Mouse (Mus musculus) ovary, postnatal 36 days (tissue): ENCODE results near the gene Socs3.

Source experiments
- DNase-seq: peaks from one replicate; pipeline ENCODE4 v3.0.0; 2022; ENCODE audit warnings: low spot score, mixed read lengths

The Socs3 gene

DNA sequence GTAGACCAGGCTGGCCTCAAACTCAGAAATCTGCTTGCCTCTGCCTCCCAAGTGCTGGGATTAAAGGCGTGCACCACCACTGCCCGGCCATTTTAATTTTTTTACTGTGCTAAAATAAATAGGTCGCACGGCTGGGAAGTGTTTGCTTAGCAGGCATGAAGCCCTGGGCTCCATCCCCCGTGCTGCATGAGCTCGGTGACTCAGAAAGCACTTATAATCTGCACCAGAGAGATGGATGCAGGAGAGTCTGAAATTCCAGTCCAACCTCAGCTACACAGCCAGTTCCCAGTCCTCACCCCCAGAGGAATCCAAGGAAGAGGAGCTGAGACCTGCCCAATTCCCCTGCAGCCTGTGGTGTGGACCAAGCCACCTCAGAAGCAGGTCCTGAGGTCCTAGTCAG is 45.4 kb downstream of the Socs3 start:
- DNase-seq, result no peak

DNA sequence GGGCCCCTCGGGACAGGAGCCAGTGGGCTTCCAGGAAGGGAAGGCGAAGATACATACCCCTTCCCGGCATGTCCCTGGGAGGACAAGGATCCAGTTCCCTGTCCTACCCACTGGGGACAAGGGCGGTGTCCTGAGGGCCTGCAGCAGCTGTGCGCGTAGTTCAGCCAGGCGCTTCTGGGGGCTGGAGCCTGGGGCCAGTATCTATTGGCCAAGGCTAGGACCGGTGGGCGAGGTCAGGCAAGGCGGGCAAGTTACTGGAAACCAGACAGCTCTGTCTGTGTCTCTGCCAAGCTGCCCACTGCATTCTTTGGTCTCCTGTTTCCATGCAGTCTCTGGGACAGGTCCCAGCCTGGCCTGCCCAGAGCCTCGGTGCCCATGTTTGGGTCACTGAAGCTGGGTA is 46.6 kb downstream of the Socs3 start:
- no peak for DNase-seq

DNA sequence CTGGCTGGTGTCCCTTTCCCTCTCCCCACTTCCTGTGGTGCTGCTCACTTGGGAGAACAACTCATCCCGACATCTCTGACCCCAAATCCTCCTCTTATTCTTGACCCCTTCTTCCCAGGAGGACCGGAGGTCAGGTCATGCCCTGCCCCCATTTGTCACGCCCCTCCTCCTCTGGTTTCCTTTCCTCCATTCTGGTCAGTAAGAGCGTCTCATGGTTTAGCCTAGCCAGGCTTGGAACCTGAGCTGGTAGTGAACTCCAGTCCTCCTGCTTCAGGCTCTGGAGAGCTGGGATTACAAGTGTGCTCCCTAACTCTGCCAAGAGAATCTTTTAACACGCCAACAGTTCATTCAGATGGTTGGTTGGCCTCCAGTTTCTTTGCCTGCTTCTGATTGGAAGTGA is 50.6 kb downstream of the Socs3 start:
- no peak for DNase-seq

DNA sequence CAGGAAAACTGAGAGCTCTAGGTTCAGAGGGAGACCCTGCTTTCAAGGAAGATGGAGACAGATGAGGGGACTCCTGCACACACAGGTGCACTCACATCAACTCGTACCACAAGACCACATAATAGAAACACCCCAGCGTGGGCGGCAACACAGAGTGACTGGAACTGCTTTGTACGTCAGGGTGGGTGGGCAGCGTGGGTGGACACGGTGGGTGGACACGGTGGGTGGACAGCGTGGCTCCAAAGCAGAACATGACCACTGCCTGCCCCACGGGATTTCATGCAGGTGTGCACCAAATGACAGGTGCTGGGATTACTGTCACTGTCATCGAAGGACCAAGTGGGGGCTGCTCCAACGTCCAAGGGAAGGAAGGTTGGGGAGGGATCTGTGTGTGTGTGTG is 51.3 kb downstream of the Socs3 start:
- DNase-seq, result no peak
